Mouse (Mus musculus) cerebellum, adult 2 months (tissue): ENCODE measurements around the gene Mvb12a.

ENCODE experiments used
- CTCF ChIP-seq: fragments of 200-500 bp; IDR thresholded peaks from 2 replicates; pipeline ENCODE4 v1.5.1; 2011; ENCODE audit warnings: low read depth, mild to moderate bottlenecking, control low read depth, low read length, moderate library complexity, borderline replicate concordance; ENCODE audit not compliant: insufficient read depth
- POLR2A ChIP-seq: fragments of 200-500 bp; IDR thresholded peaks from 2 replicates; pipeline ENCODE4 v1.6.1; 2011; ENCODE audit warnings: low read length, control low read depth, borderline replicate concordance; ENCODE audit not compliant: insufficient read depth

DNA sequence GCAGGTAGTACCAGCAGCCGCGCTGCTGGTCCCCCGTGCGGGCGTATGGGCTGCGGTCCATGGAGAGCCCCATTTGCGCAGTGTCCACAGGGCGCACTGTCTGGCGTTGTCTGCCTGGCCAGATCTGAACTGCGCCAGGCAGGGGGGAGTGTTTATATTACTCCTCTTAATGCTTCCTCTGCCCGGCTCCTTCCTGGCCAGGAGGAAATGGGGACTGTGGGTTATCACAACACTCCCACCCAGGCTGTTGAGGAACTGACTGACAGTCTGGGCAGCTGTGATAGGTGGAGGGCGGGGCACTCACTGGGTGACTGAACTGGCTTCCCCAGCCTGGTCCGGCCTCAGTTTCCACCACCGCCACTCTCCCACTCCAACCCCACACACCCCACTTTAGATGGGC, 31.1 kb upstream of the Mvb12a start, which contains the start of gene Plvap:
- TF ChIP-seq CTCF = no peak
- TF ChIP-seq POLR2A = no peak
